Mouse (Mus musculus): ENCODE results near the gene Srf.

- no peak for TF ChIP-seq TAL1 (IDR thresholded peaks at IDR 0.05; ENCODE audit: low read length)
- no peak for TF ChIP-seq GATA1 (IDR thresholded peaks at IDR 0.05; ENCODE audit: low read length)
Measured at GRCm38 (mm10) chr17:46553926-46554325, 2.0 kb downstream of the Srf start.

Data from erythroblast, embryonic 14.5 days (primary cell).